Mouse (Mus musculus) spleen, adult 2 months (tissue): ENCODE measurements around the gene Tspan17. TPM values are rescaled to one million over a fixed set of nuclear protein-coding genes. Genes with fewer than 3 reads are reported as not detected.
A peak's percentile ranks its signal among the peaks of the same experiment; 100 is the strongest.

Experiments
- DNase-seq, 2 experiments: peaks; one replicate each; pipeline versions ENCODE4 v3.0.0 to v3.0.0-alpha.2; 2012 to 2021; ENCODE audit warnings: low spot score in 2 of 2, low read depth in 1 of 2
- H3K27ac ChIP-seq: fragments of 200-500 bp; 2 replicates; pipeline ENCODE4 v1.5.1; 2012; ENCODE audit warnings: low read length, inconsistent platforms; ENCODE audit not compliant: insufficient read depth
- H3K27me3 ChIP-seq: fragments of 200-500 bp; 2 replicates; pipeline ENCODE4 v1.6.1; 2012; ENCODE audit warnings: mild to moderate bottlenecking, moderate library complexity, low read length, inconsistent platforms; ENCODE audit not compliant: control insufficient read depth, insufficient read depth
- H3K36me3 ChIP-seq: fragments of 200-500 bp; 2 replicates; pipeline ENCODE4 v1.6.1; 2012; ENCODE audit warnings: mild to moderate bottlenecking, low read length, inconsistent platforms; ENCODE audit not compliant: control insufficient read depth, insufficient read depth
- H3K4me1 ChIP-seq: fragments of 200-500 bp; 2 replicates; pipeline ENCODE4 v1.6.1; 2011; ENCODE audit warnings: inconsistent platforms; ENCODE audit not compliant: control insufficient read depth, insufficient read depth, insufficient read length
- H3K4me3 ChIP-seq: fragments of 200-500 bp; 2 replicates; pipeline ENCODE4 v1.5.1; 2011; ENCODE audit warnings: mild to moderate bottlenecking, inconsistent platforms; ENCODE audit not compliant: insufficient read depth, insufficient read length; ENCODE audit errors: extremely low read depth
- CTCF ChIP-seq: fragments of 200-500 bp; IDR thresholded peaks from 2 replicates; pipeline ENCODE4 v1.5.1; 2011; ENCODE audit warnings: mild to moderate bottlenecking, inconsistent platforms; ENCODE audit not compliant: insufficient read depth, insufficient read length, insufficient replicate concordance; ENCODE audit errors: extremely low read depth
- POLR2A ChIP-seq: fragments of 200-500 bp; IDR thresholded peaks from 2 replicates; pipeline ENCODE4 v1.6.1; 2011; ENCODE audit warnings: low read depth, low read length, inconsistent platforms
- WGBS: fragments of 180-500 bp; shearing (Covaris S2); methylation state at CpG from one replicate; pipeline ENCODE4 v1.1.7; 2018; 5-methylcytosine and 5-hydroxymethylcytosine counted together
- polyA plus RNA-seq: library from polyadenylated mRNA; depleted of rRNA; stranded (reverse); fragments of >200 nt; gene quantifications from 2 replicates; pipeline ENCODE4 v1.2.3, GENCODE M21; 2012

The Tspan17 gene
- polyA plus RNA-seq, 1 experiment: 6.2 TPM

GRCm38 (mm10) chr13:54749864-54750411 lies 39.2 kb upstream of the Tspan17 start, which contains the start of gene Gprin1:
Gene Gprin1, minus strand, starts transcription at chr13:54749874.
- no peak for TF ChIP-seq CTCF
- TF ChIP-seq POLR2A: no peak
- no peaks in the 10 kb centered on the region for H3K36me3 ChIP-seq
- 9% methylated on average over 27 of the region's 29 CpGs for WGBS

GRCm38 (mm10) chr13:54750699-54751098 lies 38.5 kb upstream of the Tspan17 start:
- WGBS: 6% methylated on average over 8 of the region's 8 CpGs
- Histone ChIP-seq H3K4me1 (peaks cover 3% of the 10 kb centered on the region; the same call in 1 of the 2 replicates), H3K4me3 (no peak overlapping the region), H3K27me3 (peaks cover 11% of the 10 kb centered on the region), H3K36me3 (no peaks in the 10 kb centered on the region), H3K27ac (no peak overlapping the region)
- no peak for DNase-seq
- TF ChIP-seq CTCF (no peak), POLR2A (no peak)

More at GRCm38 (mm10) chr13:54749864-54750411, 39.2 kb upstream of the Tspan17 start, which contains the start of gene Gprin1:
- peaks cover 3% of the 10 kb centered on the region; the same call in 1 of the 2 replicates for H3K4me1 ChIP-seq
- H3K27ac ChIP-seq: no peak within 1 kb of the TSS
- H3K27me3 ChIP-seq: peaks cover 11% of the 10 kb centered on the region
- DNase-seq: no peak
- H3K4me3 ChIP-seq: peak within 1 kb of the TSS; percentile 19; the same call in 1 of the 2 replicates

GRCm38 (mm10) chr13:54752656-54753055 lies 36.5 kb upstream of the Tspan17 start:
- peaks cover 11% of the 10 kb centered on the region for H3K27me3 ChIP-seq
- no peaks in the 10 kb centered on the region for H3K36me3 ChIP-seq
- peaks cover 3% of the 10 kb centered on the region; the same call in 1 of the 2 replicates for H3K4me1 ChIP-seq
- no peak overlapping the region for H3K27ac ChIP-seq
- no peak for TF ChIP-seq CTCF
- TF ChIP-seq POLR2A: no peak
- 73% methylated on average over 10 of the region's 10 CpGs for WGBS
- DNase-seq: no peak
- H3K4me3 ChIP-seq: no peak overlapping the region

- TF ChIP-seq CTCF (no peak), POLR2A (no peak)
- H3K27ac ChIP-seq: no peak overlapping the region
- H3K4me1 ChIP-seq: peaks cover 3% of the 10 kb centered on the region; the same call in 1 of the 2 replicates
- WGBS: 68% methylated on average over 6 of the region's 6 CpGs
- H3K36me3 ChIP-seq: no peaks in the 10 kb centered on the region
- H3K27me3 ChIP-seq: peaks cover 16% of the 10 kb centered on the region
- no peak overlapping the region for H3K4me3 ChIP-seq
- no peak for DNase-seq
These were observed 35.4 kb upstream of the Tspan17 start for GRCm38 (mm10) chr13:54753733-54754132.

GRCm38 (mm10) chr13:54754169-54755080 lies 34.8 kb upstream of the Tspan17 start:
- WGBS: 43% methylated on average over 12 of the region's 12 CpGs
- Histone ChIP-seq H3K27me3 (peaks cover 14% of the 10 kb centered on the region), H3K4me1 (peaks cover 3% of the 10 kb centered on the region; the same call in 1 of the 2 replicates), H3K27ac (no peak overlapping the region), H3K36me3 (no peaks in the 10 kb centered on the region), H3K4me3 (no peak overlapping the region)
- TF ChIP-seq POLR2A (no peak), CTCF (no peak)
- DNase-seq: no peak

GRCm38 (mm10) chr13:54755201-54755830 lies 33.9 kb upstream of the Tspan17 start:
- TF ChIP-seq POLR2A (no peak), CTCF (no peak)
- Histone ChIP-seq H3K36me3 (no peaks in the 10 kb centered on the region), H3K4me1 (no peaks in the 10 kb centered on the region), H3K27ac (no peak overlapping the region), H3K4me3 (no peak overlapping the region), H3K27me3 (peaks cover 9% of the 10 kb centered on the region)
- no peak for DNase-seq
- WGBS: 35% methylated on average over 9 of the region's 9 CpGs
